Mouse (Mus musculus): ENCODE results near the gene Arhgap31. TPM values are rescaled to one million over a fixed set of nuclear protein-coding genes. Genes with fewer than 3 reads are reported as not detected.

Gene Arhgap31
- polyA plus RNA-seq, 1 experiment from 2014 or later = 19.9 TPM

- WGBS = 91% methylated on average over 6 of the region's 6 CpGs
- no peaks in the 10 kb centered on the region for H3K4me1 ChIP-seq
- H3K9ac ChIP-seq = no peak overlapping the region
- no peak overlapping the region for H3K27ac ChIP-seq
- H3K9me3 ChIP-seq = peaks cover 4% of the 10 kb centered on the region; the same call in 1 of the 2 replicates
- no peaks in the 10 kb centered on the region for H3K27me3 ChIP-seq
- H3K4me2 ChIP-seq = no peak overlapping the region
- no peak for ATAC-seq (ENCODE audit: borderline replicate concordance, extremely low read depth, low FRiP score, low TSS enrichment)
- no peak overlapping the region for H3K4me3 ChIP-seq
- H3K36me3 ChIP-seq = peaks cover 62% of the 10 kb centered on the region
Measured at GRCm38 (mm10) chr16:38613646-38614045, 99.4 kb downstream of the Arhgap31 start.

- 50% methylated on average over 5 of the region's 5 CpGs for WGBS
- no peak overlapping the region for H3K4me3 ChIP-seq
- no peaks in the 10 kb centered on the region for H3K27me3 ChIP-seq
- H3K27ac ChIP-seq = no peak overlapping the region
- no peak for ATAC-seq (ENCODE audit: borderline replicate concordance, extremely low read depth, low FRiP score, low TSS enrichment)
- H3K36me3 ChIP-seq = peaks cover 61% of the 10 kb centered on the region
- H3K4me2 ChIP-seq = no peak overlapping the region
- H3K4me1 ChIP-seq = no peaks in the 10 kb centered on the region
- H3K9ac ChIP-seq = no peak overlapping the region
- H3K9me3 ChIP-seq = peaks cover 4% of the 10 kb centered on the region; the same call in 1 of the 2 replicates
Measured at GRCm38 (mm10) chr16:38612646-38613045, 100.4 kb downstream of the Arhgap31 start.

GRCm38 (mm10) chr16:38609092-38609491 is 104.0 kb downstream of the Arhgap31 start:
- no peak overlapping the region for H3K4me2 ChIP-seq
- WGBS = 62% methylated on average over 18 of the region's 18 CpGs

GRCm38 (mm10) chr16:38608687-38609086 is 104.4 kb downstream of the Arhgap31 start:
- 77% methylated on average over 12 of the region's 12 CpGs for WGBS
- Histone ChIP-seq H3K9me3 (0 out of 2 replicates have a peak, but pooled peaks cover 4% of the 10 kb centered on the region), H3K4me3 (no peak overlapping the region), H3K36me3 (peaks cover 74% of the 10 kb centered on the region), H3K9ac (no peak overlapping the region), H3K4me2 (no peak overlapping the region), H3K27me3 (no peaks in the 10 kb centered on the region), H3K27ac (no peak overlapping the region), H3K4me1 (no peaks in the 10 kb centered on the region)
- no peak for ATAC-seq (ENCODE audit: borderline replicate concordance, extremely low read depth, low FRiP score, low TSS enrichment)

More at GRCm38 (mm10) chr16:38609092-38609491, 104.0 kb downstream of the Arhgap31 start:
- ATAC-seq (ENCODE audit: borderline replicate concordance, extremely low read depth, low FRiP score, low TSS enrichment) = no peak
- no peaks in the 10 kb centered on the region for H3K27me3 ChIP-seq
- peaks cover 71% of the 10 kb centered on the region for H3K36me3 ChIP-seq
- H3K4me3 ChIP-seq = no peak overlapping the region
- H3K4me1 ChIP-seq = no peaks in the 10 kb centered on the region
- no peak overlapping the region for H3K27ac ChIP-seq
- no peak overlapping the region for H3K9ac ChIP-seq
- 0 out of 2 replicates have a peak, but pooled peaks cover 4% of the 10 kb centered on the region for H3K9me3 ChIP-seq

GRCm38 (mm10) chr16:38606509-38606908 is 106.6 kb downstream of the Arhgap31 start:
- no peak overlapping the region for H3K4me2 ChIP-seq
- ATAC-seq (ENCODE audit: borderline replicate concordance, extremely low read depth, low FRiP score, low TSS enrichment) = no peak
- no peaks in the 10 kb centered on the region for H3K27me3 ChIP-seq
- 90% methylated on average over 7 of the region's 7 CpGs for WGBS
- H3K4me3 ChIP-seq = no peak overlapping the region
- 0 out of 2 replicates have a peak, but pooled peaks cover 4% of the 10 kb centered on the region for H3K9me3 ChIP-seq
- no peaks in the 10 kb centered on the region for H3K4me1 ChIP-seq
- peaks cover 82% of the 10 kb centered on the region for H3K36me3 ChIP-seq
- no peak overlapping the region for H3K27ac ChIP-seq
- H3K9ac ChIP-seq = no peak overlapping the region

- H3K9me3 ChIP-seq = no peaks in the 10 kb centered on the region
- H3K9ac ChIP-seq = no peak overlapping the region
- no peak overlapping the region for H3K27ac ChIP-seq
- no peak overlapping the region for H3K4me2 ChIP-seq
- WGBS = 54% methylated on average over 11 of the region's 11 CpGs
- H3K4me3 ChIP-seq = no peak overlapping the region
- H3K27me3 ChIP-seq = no peaks in the 10 kb centered on the region
- peak; percentile 74; the same call in 1 of the 2 replicates for ATAC-seq (ENCODE audit: borderline replicate concordance, extremely low read depth, low FRiP score, low TSS enrichment)
- no peaks in the 10 kb centered on the region for H3K4me1 ChIP-seq
- peaks cover 56% of the 10 kb centered on the region for H3K36me3 ChIP-seq
Measured at GRCm38 (mm10) chr16:38602989-38603804, 109.9 kb downstream of the Arhgap31 start.

- ATAC-seq (ENCODE audit: borderline replicate concordance, extremely low read depth, low FRiP score, low TSS enrichment) = no peak
- no peak overlapping the region for H3K9ac ChIP-seq
- no peak overlapping the region for H3K27ac ChIP-seq
- no peak overlapping the region for H3K4me3 ChIP-seq
- H3K9me3 ChIP-seq = no peaks in the 10 kb centered on the region
- H3K36me3 ChIP-seq = peaks cover 32% of the 10 kb centered on the region
- WGBS = 64% methylated on average over 11 of the region's 11 CpGs
- H3K27me3 ChIP-seq = no peaks in the 10 kb centered on the region
- H3K4me2 ChIP-seq = no peak overlapping the region
- no peaks in the 10 kb centered on the region for H3K4me1 ChIP-seq
Measured at GRCm38 (mm10) chr16:38598986-38599680, 113.9 kb downstream of the Arhgap31 start.

- no peak overlapping the region for H3K9ac ChIP-seq
- no peaks in the 10 kb centered on the region for H3K27me3 ChIP-seq
- H3K4me1 ChIP-seq = no peaks in the 10 kb centered on the region
- H3K4me2 ChIP-seq = no peak overlapping the region
- ATAC-seq (ENCODE audit: borderline replicate concordance, extremely low read depth, low FRiP score, low TSS enrichment) = no peak
- peaks cover 23% of the 10 kb centered on the region for H3K36me3 ChIP-seq
- H3K4me3 ChIP-seq = no peak overlapping the region
- WGBS = 96% methylated on average over 2 of the region's 2 CpGs
- H3K9me3 ChIP-seq = no peaks in the 10 kb centered on the region
- H3K27ac ChIP-seq = no peak overlapping the region
Measured at GRCm38 (mm10) chr16:38596651-38597050, 116.4 kb downstream of the Arhgap31 start.

- 79% methylated on average over 2 of the region's 2 CpGs for WGBS
- no peaks in the 10 kb centered on the region for H3K27me3 ChIP-seq
- H3K9ac ChIP-seq = no peak overlapping the region
- H3K36me3 ChIP-seq = peaks cover 25% of the 10 kb centered on the region
- H3K4me2 ChIP-seq = no peak overlapping the region
- no peaks in the 10 kb centered on the region for H3K4me1 ChIP-seq
- no peaks in the 10 kb centered on the region for H3K9me3 ChIP-seq
- ATAC-seq (ENCODE audit: borderline replicate concordance, extremely low read depth, low FRiP score, low TSS enrichment) = no peak
- H3K27ac ChIP-seq = no peak overlapping the region
- H3K4me3 ChIP-seq = no peak overlapping the region
Measured at GRCm38 (mm10) chr16:38596099-38596498, 117.0 kb downstream of the Arhgap31 start.

- H3K27me3 ChIP-seq = no peaks in the 10 kb centered on the region
- no peak for ATAC-seq (ENCODE audit: borderline replicate concordance, extremely low read depth, low FRiP score, low TSS enrichment)
- no peak overlapping the region for H3K4me3 ChIP-seq
- no peak overlapping the region for H3K27ac ChIP-seq
- no peaks in the 10 kb centered on the region for H3K4me1 ChIP-seq
- no peak overlapping the region for H3K9ac ChIP-seq
- 73% methylated on average over 1 of the region's 1 CpGs for WGBS
- no peak overlapping the region for H3K4me2 ChIP-seq
- no peaks in the 10 kb centered on the region for H3K9me3 ChIP-seq
- peaks cover 28% of the 10 kb centered on the region for H3K36me3 ChIP-seq
Measured at GRCm38 (mm10) chr16:38594435-38594834, 118.6 kb downstream of the Arhgap31 start.

- Histone ChIP-seq H3K27ac (no peak overlapping the region), H3K4me2 (no peak overlapping the region), H3K27me3 (no peaks in the 10 kb centered on the region), H3K9me3 (no peaks in the 10 kb centered on the region), H3K4me3 (no peak overlapping the region), H3K4me1 (no peaks in the 10 kb centered on the region), H3K36me3 (peaks cover 41% of the 10 kb centered on the region), H3K9ac (no peak overlapping the region)
- ATAC-seq (ENCODE audit: borderline replicate concordance, extremely low read depth, low FRiP score, low TSS enrichment) = no peak
- 92% methylated on average over 4 of the region's 4 CpGs for WGBS
Measured at GRCm38 (mm10) chr16:38592946-38593345, 120.1 kb downstream of the Arhgap31 start.
